Mouse (Mus musculus): ENCODE measurements around the gene 2510039O18Rik.

Gene 2510039O18Rik

DNA sequence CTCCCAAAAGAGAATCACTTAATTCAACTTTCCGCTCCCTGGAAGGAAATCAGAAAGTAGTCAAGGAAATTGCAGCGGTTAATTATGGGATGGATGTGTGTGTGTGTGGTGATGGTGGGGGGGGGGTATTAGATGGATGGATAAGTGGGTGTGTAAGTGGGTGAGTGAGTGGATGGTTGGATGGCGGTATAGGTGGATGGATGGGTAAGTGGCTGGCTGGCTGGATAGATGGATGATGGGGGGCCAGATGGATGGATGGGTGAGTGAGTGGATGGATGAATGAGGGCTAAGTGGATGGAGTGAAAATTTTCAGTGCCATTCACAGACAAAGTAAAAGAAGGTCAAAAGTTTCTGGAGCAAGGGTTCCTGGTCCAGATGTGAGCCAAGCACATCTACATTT is 3.7 kb upstream of the 2510039O18Rik start:
- no peak for DNase-seq (ENCODE audit: low read depth, low spot score)

DNA sequence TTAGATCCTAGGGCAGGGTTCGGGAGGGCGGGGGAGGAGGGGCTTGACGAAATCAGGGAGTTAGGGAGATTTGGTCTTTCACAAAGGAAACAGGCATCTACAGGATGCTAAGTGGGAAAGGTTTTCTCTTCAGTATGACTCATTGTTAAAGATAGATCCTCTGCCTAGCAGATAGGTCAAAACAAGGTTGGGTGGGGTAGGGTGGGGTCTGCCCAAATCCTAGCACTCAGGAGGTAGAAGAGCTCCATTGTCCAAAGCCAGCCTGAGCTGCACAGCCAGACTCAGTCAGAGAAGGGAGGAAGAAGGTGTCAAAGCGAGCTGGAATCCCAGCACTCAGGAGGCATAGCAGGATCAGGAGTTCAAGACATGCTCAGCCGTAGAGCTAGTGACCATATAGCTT is 3.2 kb upstream of the 2510039O18Rik start:
- DNase-seq (ENCODE audit: low read depth, low spot score) = no peak

GRCm38 (mm10) chr4:147938148-147939096 is 2.3 kb upstream of the 2510039O18Rik start:
- DNase-seq (ENCODE audit: low read depth, low spot score) = peak; percentile 39

GRCm38 (mm10) chr4:147940111-147940510 is 584 bp upstream of the 2510039O18Rik start:
- DNase-seq (ENCODE audit: low read depth, low spot score) = peak; percentile 84

DNA sequence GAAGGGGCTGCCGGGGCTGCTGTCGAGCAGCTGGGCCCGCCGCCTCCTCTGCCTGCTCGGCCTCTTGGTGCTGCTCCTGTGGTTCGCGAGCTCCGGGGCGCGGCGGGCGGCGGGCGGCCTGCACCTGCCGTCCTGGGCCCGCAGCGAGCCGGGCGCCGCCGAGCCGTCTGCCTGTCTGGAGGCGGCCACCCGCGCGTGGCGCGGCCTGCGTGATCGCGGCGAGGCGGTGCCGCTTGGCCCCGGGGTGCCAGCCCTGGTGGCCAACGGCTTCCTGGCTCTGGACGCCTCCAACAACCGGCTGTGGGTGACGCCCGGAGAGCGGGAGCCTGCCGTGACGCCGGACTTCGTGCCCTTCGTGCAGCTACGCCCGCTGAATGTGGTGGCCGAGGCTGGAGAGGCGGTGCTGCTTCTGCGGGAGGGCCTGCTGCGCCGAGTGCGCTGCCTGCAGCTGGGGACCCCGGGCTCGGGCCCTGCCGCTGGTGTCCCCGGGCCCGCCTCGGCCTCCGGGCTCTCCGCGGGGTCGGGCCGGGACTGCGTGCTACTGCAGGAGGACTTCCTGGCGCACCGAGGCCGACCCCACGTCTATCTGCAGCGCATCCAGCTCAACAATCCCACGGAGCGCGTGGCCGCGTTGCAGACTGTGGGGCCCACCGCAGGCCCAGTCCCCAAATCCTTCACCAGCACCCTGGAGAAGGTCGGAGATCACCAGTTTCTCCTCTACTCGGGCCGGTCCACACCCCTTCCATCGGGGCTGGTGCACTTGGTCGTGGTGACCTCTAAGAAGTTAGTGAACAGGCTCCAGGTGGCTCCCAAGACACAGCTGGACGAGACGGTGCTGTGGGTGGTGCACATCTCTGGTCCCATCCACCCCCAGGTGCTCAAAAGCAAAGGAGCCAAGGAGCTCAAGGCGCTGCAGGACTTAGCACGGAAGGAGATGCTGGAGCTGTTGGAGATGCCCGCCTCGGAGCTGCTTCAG is 638 bp downstream of the 2510039O18Rik start:
- no peak for DNase-seq (ENCODE audit: low read depth, low spot score)

DNA sequence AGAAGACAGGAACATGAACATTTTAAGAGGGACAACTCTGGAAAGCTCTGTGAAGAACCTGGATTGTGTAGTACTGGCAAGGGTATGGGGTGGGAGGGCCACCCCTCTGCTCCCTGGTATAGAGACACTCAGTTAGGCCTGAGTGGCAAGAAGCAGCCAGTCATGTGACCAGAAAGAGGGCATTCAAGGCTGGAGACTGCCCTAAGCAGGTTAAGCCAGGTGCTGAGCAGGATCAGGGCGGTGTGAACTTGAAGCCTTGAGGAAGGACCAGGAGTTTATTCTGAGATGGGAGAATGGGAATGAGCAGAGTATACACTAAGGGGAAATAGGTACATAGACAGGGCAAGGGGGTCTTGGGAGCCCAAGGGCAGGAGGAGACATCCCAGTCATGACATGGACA is 2.3 kb downstream of the 2510039O18Rik start:
- no peak for DNase-seq (ENCODE audit: low read depth, low spot score)

DNA sequence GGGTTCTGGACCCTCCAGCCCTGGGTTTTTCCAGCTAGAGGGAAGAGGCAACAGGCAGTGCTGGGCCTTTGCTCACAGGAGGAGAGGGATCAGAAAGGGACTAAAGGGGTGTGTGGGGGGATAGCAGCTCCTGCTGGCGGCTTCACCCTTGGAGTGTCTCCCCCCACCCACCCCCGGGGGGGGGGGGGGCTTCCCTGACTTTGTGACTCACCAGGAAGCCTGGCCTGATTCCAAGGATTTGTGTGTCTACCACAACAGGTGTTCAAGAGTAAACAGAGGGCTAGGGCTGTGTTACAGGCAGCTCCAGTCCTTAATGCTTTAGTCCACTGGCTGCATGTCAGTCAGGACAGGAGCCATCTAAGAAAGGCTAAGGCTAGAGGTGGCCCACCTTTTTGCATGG is 6.8 kb downstream of the 2510039O18Rik start:
- DNase-seq (ENCODE audit: low read depth, low spot score) = no peak

- peak; percentile 74 for DNase-seq (ENCODE audit: low read depth, low spot score)
These were observed 12.9 kb downstream of the 2510039O18Rik start for GRCm38 (mm10) chr4:147953590-147953989.

DNA sequence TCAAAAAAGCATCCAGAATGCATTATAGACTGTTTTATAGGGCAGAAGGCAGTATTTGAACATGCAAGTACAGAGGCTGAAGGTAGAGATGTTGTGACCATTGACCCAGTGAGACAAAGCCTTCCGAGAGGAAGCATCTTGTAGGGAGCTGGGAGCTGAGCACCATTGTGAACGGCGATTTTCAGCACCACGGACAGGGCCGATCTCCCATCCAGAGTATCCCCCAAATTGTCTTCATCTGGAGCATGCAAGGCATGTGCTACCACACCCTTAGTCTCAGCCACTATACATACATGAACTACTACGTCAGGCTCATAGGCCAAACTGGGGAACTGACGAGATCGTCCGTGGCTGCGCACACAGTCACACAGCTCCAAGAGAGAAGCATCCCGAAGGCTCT is 16.4 kb downstream of the 2510039O18Rik start:
- no peak for DNase-seq (ENCODE audit: low read depth, low spot score)

GRCm38 (mm10) chr4:147959881-147960831 is 19.5 kb downstream of the 2510039O18Rik start:
- DNase-seq (ENCODE audit: low read depth, low spot score) = peak; percentile 88

- DNase-seq (ENCODE audit: low read depth, low spot score) = peak; percentile 54
These were observed 22.1 kb downstream of the 2510039O18Rik start for GRCm38 (mm10) chr4:147962781-147963180.

DNA sequence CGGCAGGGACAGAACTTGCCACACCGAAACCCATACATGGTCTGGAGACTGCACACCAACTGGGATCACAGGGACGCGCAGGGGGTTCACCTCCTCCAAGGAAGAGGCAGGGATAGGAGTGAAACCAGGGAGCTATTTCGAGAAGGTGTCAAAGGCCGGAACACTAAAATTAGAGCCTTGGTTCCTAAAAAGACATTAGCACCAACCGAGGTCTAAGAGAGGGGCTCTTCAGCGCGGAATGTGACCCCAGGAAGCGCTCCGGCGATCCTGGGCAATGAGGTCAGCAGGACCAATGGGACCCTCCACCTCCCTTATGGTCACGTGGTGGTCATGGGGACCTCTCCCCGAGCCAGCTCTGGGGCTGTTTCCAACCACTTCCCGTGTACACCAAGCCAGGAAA is 22.9 kb downstream of the 2510039O18Rik start:
- no peak for DNase-seq (ENCODE audit: low read depth, low spot score)

- no peak for DNase-seq (ENCODE audit: low read depth, low spot score)
These were observed 25.0 kb downstream of the 2510039O18Rik start for GRCm38 (mm10) chr4:147965712-147966111.

GRCm38 (mm10) chr4:147968816-147969215 is 28.1 kb downstream of the 2510039O18Rik start:
- no peak for DNase-seq (ENCODE audit: low read depth, low spot score)

DNA sequence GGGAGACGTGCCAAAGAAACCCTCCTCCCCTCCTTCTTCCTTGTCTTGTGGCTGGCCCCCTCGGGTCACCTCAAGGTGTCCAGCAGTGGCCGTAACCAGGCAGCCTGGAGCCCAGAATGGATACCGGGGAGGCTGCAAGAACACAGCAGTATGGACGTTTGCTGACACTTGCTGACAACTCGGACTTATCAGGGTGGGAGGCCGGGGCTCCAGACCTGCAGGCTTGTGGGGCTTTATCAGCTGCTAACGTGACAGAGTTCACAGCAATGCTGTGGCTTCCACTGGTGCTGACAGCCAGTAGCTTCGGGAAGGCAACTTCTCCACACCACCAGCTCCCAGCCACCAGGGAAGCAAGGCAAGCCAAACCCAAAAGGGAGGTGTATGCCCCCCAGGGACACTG is 28.6 kb downstream of the 2510039O18Rik start:
- no peak for DNase-seq (ENCODE audit: low read depth, low spot score)

DNA sequence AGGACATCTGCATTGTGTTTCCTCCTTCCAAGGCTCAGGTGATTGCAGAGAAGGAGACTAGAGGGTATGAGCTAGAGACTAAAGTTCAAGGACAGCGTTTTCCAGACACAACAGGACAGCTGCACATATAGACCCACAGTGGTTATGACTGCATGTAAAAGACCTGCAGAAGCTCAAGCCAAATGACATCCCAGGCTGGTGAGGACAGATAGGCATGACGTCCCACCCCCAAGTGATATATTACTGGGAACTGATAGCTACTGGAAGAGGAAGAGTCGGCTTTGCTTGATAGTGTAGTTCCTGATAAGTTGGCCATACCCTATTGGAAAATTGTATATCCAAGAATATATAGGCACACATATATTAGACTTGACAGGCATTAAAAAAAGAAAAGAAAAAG is 35.5 kb downstream of the 2510039O18Rik start:
- no peak for DNase-seq (ENCODE audit: low read depth, low spot score)

- DNase-seq (ENCODE audit: low read depth, low spot score) = no peak
These were observed 37.0 kb downstream of the 2510039O18Rik start for GRCm38 (mm10) chr4:147977726-147978125.

DNA sequence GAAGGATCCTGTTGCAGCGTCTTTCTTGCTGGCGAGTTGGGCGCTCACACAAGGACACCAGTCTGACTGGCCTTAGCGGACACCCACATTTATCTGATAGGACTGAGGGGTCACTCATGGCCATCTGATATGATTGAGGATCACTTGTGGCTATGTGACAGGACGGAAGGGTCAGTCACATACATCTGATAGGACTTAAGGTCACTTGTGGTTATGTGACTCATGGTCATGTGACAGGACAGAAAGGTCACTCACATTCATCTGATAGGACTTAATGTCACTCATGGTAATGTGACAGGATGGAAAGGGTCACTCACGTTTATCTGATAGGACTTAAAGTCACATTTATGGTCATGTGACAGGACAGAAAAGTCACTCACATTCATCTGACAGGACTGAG is 37.7 kb downstream of the 2510039O18Rik start:
- DNase-seq (ENCODE audit: low read depth, low spot score) = no peak

GRCm38 (mm10) chr4:147979441-147979860 is 38.8 kb downstream of the 2510039O18Rik start:
- DNase-seq (ENCODE audit: low read depth, low spot score) = no peak

DNA sequence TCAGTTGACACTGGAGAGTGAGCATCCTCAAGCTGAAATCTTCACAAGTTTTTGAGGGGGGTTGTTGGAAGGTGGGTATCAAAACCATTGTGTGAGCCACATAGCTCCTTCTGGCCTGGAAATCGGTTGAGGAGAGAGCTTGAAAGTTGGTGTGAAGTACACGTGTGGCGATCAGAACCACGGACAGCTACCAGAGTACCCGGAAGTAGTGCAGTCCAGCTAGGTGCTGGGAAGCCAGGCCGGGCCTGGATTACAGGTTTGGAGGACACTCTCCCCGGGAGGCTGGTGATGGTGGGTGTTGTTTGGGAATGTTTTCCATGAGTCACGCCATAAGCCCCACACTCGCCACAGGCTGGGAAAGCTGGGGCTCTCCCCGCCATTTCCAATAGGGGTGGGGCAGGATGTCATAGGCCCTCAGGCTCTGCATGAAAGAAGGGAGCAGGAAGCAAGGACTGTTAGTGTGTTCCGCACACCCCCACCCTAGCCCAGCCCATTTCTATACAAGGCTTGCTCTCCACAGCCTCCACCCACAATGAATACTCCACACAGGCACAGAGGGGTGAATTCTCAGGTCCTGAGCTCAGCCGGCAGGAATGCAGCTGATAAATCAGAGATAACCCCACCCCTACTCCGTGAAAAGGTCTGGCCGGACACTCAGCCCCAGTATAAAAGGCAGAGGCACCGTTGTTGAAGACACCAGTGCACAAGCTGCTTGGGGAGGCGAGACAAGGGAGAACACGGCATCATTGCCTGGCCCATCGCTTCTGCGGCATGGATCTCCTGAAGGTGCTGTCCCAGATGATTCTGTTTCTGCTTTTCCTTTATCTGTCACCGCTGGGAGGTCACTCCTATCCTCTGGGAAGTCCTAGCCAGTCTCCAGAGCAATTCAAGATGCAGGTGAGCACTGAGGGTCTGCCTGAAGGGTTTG is 44.8 kb downstream of the 2510039O18Rik start, which contains the start of gene Nppb:
TSS of gene Nppb (plus strand) at position 584 of the 928 bp plus-strand sequence.
- no peak for DNase-seq (ENCODE audit: low read depth, low spot score)

Measured in brain, adult 2 months (tissue).